Mouse (Mus musculus) megakaryocyte, embryonic 14.5 days (primary cell): ENCODE data around the gene Gpr84.
A peak's percentile ranks its signal among the peaks of the same experiment; 100 is the strongest.

Experiments used
- FLI1 ChIP-seq: IDR thresholded peaks from 2 replicates; pipeline ENCODE4 v1.6.1; 2012; ENCODE audit warnings: low read length, inconsistent platforms, mixed read lengths
- GATA1 ChIP-seq: IDR thresholded peaks from 3 replicates; pipeline ENCODE4 v1.6.1; 2012; ENCODE audit warnings: mixed read lengths, low read length, inconsistent platforms, borderline replicate concordance

- TF ChIP-seq GATA1: peak; percentile 67; the same call in 1 of the 3 replicates
- TF ChIP-seq FLI1: peak; percentile 49; the same call in 1 of the 2 replicates
These were observed 29.0 kb upstream of the Gpr84 start for GRCm38 (mm10) chr15:103339166-103339960.
